Mouse (Mus musculus) c-Kit-positive CD71-negative TER-119-negative erythroid progenitor cells, embryonic 14.5 days (primary cell): ENCODE data around the gene Gas1.

Experiments used
- DNase-seq: peaks from one replicate; pipeline ENCODE4 v3.0.0-alpha.2; 2013; ENCODE audit warnings: low read depth

The Gas1 gene

GRCm38 (mm10) chr13:60172366-60173017, 4.7 kb downstream of the Gas1 start:
- no peak for DNase-seq

GRCm38 (mm10) chr13:60171781-60172180, 5.4 kb downstream of the Gas1 start:
- no peak for DNase-seq

- no peak for DNase-seq
Measured at GRCm38 (mm10) chr13:60170898-60171715, 6.1 kb downstream of the Gas1 start.

- DNase-seq, result no peak
Measured at GRCm38 (mm10) chr13:60169026-60169425, 8.1 kb downstream of the Gas1 start.

GRCm38 (mm10) chr13:60156294-60157126, 20.7 kb downstream of the Gas1 start:
- no peak for DNase-seq

GRCm38 (mm10) chr13:60154170-60154569, 23.0 kb downstream of the Gas1 start:
- DNase-seq, result no peak

- no peak for DNase-seq
Measured at GRCm38 (mm10) chr13:60148235-60148634, 28.9 kb downstream of the Gas1 start.

GRCm38 (mm10) chr13:60147857-60148181, 29.3 kb downstream of the Gas1 start:
- no peak for DNase-seq

GRCm38 (mm10) chr13:60146994-60147856, 29.9 kb downstream of the Gas1 start:
- no peak for DNase-seq

- no peak for DNase-seq
Measured at GRCm38 (mm10) chr13:60146231-60146630, 30.9 kb downstream of the Gas1 start.

GRCm38 (mm10) chr13:60136962-60137361, 40.2 kb downstream of the Gas1 start:
- no peak for DNase-seq

- DNase-seq, result no peak
Measured at GRCm38 (mm10) chr13:60134439-60134799, 42.7 kb downstream of the Gas1 start.

GRCm38 (mm10) chr13:60133716-60134438, 43.3 kb downstream of the Gas1 start:
- no peak for DNase-seq

- DNase-seq, result no peak
Measured at GRCm38 (mm10) chr13:60131771-60132170, 45.4 kb downstream of the Gas1 start.

- no peak for DNase-seq
Measured at GRCm38 (mm10) chr13:60129541-60129940, 47.6 kb downstream of the Gas1 start.

GRCm38 (mm10) chr13:60126338-60126737, 50.8 kb downstream of the Gas1 start:
- no peak for DNase-seq

- DNase-seq, result no peak
Measured at GRCm38 (mm10) chr13:60125501-60126305, 51.5 kb downstream of the Gas1 start.

- DNase-seq, result no peak
Measured at GRCm38 (mm10) chr13:60125020-60125419, 52.1 kb downstream of the Gas1 start.

- DNase-seq, result no peak
Measured at GRCm38 (mm10) chr13:60124456-60124855, 52.7 kb downstream of the Gas1 start.
